Mouse (Mus musculus) lung, adult 18-20 months (tissue): ENCODE measurements around the gene Pacsin1.

ENCODE experiments used
- DNase-seq, 2 experiments: peaks; one replicate each; pipeline ENCODE4 v3.0.0; 2022; ENCODE audit warnings: mixed read lengths in 2 of 2

Pacsin1 gene

GRCm38 (mm10) chr17:27726527-27726926 is 71.2 kb downstream of the Pacsin1 start:
- no peak for DNase-seq

GRCm38 (mm10) chr17:27728770-27729169 is 73.5 kb downstream of the Pacsin1 start, which contains the start of gene Spdef:
TSS of gene Spdef (minus strand) at chr17:27728955.
- DNase-seq, result no peak

GRCm38 (mm10) chr17:27732152-27732551 is 76.8 kb downstream of the Pacsin1 start:
- no peak for DNase-seq

GRCm38 (mm10) chr17:27732694-27733093 is 77.4 kb downstream of the Pacsin1 start:
- DNase-seq, result no peak

GRCm38 (mm10) chr17:27734344-27735073 is 79.2 kb downstream of the Pacsin1 start:
- no peak for DNase-seq

GRCm38 (mm10) chr17:27740961-27741360 is 85.7 kb downstream of the Pacsin1 start:
- DNase-seq, result no peak

GRCm38 (mm10) chr17:27746446-27746845 is 91.1 kb downstream of the Pacsin1 start:
- no peak for DNase-seq

GRCm38 (mm10) chr17:27748123-27748522 is 92.8 kb downstream of the Pacsin1 start:
- no peak for DNase-seq

GRCm38 (mm10) chr17:27750451-27750942 is 95.2 kb downstream of the Pacsin1 start:
- no peak for DNase-seq

GRCm38 (mm10) chr17:27751314-27752202 is 96.2 kb downstream of the Pacsin1 start:
- DNase-seq, result peak; percentile 7 to 23

GRCm38 (mm10) chr17:27760169-27760568 is 104.9 kb downstream of the Pacsin1 start:
- peak; percentile 41 to 77 for DNase-seq
